Mouse (Mus musculus): ENCODE measurements at regions not wholly inside any gene's neighbourhood (a gene's known extent, or its start where the extent isn't known, plus 50 kb on each side); places are given as distances from the start of the nearest gene placed in this dataset.

DNA sequence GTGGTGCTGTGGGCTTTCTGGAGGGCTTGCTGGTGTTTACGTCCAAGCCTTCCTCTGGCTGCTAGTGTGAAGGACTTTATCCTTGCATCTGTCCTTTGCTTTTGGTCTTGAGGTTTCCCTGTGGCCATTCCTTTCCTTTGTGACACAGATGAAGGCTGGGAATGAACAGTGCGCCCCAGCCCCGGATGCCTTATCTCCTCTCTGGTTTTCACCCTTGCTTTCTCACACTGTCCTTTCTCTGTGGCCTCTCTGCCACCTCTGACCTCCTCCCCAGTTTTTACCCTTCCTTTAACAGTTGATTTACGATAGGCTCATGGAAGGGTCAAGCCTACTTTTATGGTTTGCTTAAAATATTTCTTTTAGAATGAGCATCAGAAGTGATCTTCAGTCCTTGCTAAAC, 53.2 kb downstream of the Gas1 start:
- no peak overlapping the region for H3K4me3 ChIP-seq (ENCODE audit: low read depth, low read length)
- no peak overlapping the region for H3K4me2 ChIP-seq
- DNase-seq (ENCODE audit: low spot score, missing footprints) = no peak
- no peak overlapping the region for H3K27ac ChIP-seq (ENCODE audit: low read depth, low read length)
- no peaks in the 10 kb centered on the region; the same call in 1 of the 2 replicates for H3K27me3 ChIP-seq (ENCODE audit: control insufficient read depth, insufficient read depth, low read length)
- H3K4me1 ChIP-seq (ENCODE audit: control insufficient read depth, insufficient read depth, low read length) = peaks cover 16% of the 10 kb centered on the region
- 55% methylated on average over 4 of the region's 4 CpGs for WGBS
- H3K9ac ChIP-seq (ENCODE audit: low read length) = no peak overlapping the region
- H3K36me3 ChIP-seq (ENCODE audit: control insufficient read depth, insufficient read depth, low read length) = no peaks in the 10 kb centered on the region
- no peaks in the 10 kb centered on the region for H3K9me3 ChIP-seq (ENCODE audit: control insufficient read depth, low read length)
- no peak for ATAC-seq (ENCODE audit: low FRiP score)

DNA sequence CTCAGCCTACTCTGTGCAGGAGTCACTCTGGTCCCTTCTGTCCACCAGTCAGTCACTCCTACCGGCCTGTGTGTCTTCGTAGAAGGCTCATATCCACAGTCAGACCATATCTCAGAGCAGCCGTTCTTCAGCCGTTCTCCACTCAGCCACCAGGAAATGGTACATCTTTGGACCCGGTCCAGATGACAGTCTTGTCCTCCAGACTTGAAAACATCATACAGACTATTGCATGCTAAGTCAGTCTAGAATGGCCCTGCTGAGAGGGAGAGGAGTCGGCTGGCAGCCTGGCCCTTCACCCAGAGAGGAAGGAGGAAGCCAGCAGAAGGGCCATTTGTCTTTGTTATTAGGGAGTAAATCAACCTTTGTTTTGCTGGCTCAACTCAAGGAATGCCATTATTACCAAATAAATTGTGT, 54.0 kb downstream of the Gas1 start:
- no peak for DNase-seq (ENCODE audit: low spot score, missing footprints)
- no peak overlapping the region for H3K27ac ChIP-seq (ENCODE audit: low read depth, low read length)
- no peak overlapping the region for H3K4me2 ChIP-seq
- H3K4me1 ChIP-seq (ENCODE audit: control insufficient read depth, insufficient read depth, low read length) = peaks cover 16% of the 10 kb centered on the region
- WGBS = 81% methylated on average over 6 of the region's 6 CpGs
- no peak overlapping the region for H3K9ac ChIP-seq (ENCODE audit: low read length)
- ATAC-seq (ENCODE audit: low FRiP score) = no peak
- no peak overlapping the region for H3K4me3 ChIP-seq (ENCODE audit: low read depth, low read length)
- no peaks in the 10 kb centered on the region for H3K9me3 ChIP-seq (ENCODE audit: control insufficient read depth, low read length)
- no peaks in the 10 kb centered on the region; the same call in 1 of the 2 replicates for H3K27me3 ChIP-seq (ENCODE audit: control insufficient read depth, insufficient read depth, low read length)
- H3K36me3 ChIP-seq (ENCODE audit: control insufficient read depth, insufficient read depth, low read length) = no peaks in the 10 kb centered on the region

DNA sequence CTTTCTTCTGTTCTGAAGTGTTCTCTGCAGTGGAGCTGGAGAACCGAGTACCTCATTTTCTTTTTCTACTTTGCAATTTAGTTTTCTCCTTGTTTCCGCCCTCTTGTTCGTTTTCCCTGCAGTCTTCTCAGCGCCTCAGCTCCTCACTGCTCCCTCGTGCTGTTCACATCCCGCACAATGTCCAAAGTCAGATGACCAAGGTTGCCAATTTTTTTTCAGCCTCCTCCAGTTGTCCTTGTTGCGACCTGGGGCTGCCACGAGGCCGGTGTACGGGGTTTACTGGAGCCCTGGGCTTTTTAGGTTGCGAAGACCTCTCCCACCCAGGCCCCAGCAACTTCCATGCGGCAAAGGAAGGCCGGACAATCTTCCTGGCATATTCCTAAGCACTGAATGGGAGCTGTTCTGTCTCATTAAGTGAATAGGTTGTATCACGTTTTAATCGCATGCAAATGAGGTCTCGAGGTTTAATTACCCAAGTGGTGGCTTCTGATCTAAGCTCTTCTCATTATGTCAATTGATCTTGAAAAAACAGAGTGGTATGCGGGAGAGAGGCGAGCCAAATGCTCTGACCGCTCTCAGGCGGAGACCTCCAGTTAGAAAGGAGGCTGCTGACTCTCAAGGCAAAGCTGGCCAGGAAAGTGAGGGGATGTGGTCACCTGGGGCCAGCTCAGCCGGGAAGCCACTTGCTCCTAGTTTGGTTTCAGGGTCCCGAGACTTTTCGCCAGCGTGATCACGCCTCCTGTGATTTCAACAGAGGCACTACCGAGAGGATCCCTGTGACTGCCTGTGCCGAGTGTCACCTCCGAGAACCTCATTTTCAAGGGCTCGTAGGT, 54.6 kb downstream of the Gas1 start:
- Histone ChIP-seq H3K4me3 (ENCODE audit: low read depth, low read length) (no peak overlapping the region), H3K4me1 (ENCODE audit: control insufficient read depth, insufficient read depth, low read length) (peaks cover 16% of the 10 kb centered on the region), H3K9ac (ENCODE audit: low read length) (no peak overlapping the region), H3K27ac (ENCODE audit: low read depth, low read length) (no peak overlapping the region), H3K4me2 (no peak overlapping the region), H3K9me3 (ENCODE audit: control insufficient read depth, low read length) (no peaks in the 10 kb centered on the region), H3K27me3 (ENCODE audit: control insufficient read depth, insufficient read depth, low read length) (no peaks in the 10 kb centered on the region; the same call in 1 of the 2 replicates), H3K36me3 (ENCODE audit: control insufficient read depth, insufficient read depth, low read length) (no peaks in the 10 kb centered on the region)
- DNase-seq (ENCODE audit: low spot score, missing footprints) = no peak
- WGBS = 68% methylated on average over 29 of the region's 29 CpGs
- no peak for ATAC-seq (ENCODE audit: low FRiP score)

DNA sequence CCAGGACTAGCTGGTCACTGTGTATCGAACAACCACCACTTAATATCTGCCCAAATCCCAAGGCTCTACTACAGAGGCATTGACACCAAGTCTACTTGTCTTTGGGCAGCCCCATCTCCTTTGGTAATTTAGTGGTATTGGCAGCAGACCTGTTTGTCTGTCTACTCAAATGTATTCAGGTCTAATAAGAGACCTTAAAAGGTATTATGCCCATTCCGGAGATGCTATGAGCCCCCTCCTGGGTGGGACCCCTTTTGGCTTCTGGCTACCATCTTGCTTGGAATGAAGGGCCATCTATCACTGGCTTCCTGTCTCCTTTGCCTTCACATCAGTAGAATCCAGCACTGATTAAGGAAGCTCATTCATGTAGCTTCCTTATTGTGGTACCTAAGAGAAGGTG, 65.7 kb downstream of the Gas1 start:
- Histone ChIP-seq H3K4me1 (ENCODE audit: control insufficient read depth, insufficient read depth, low read length) (peaks cover 13% of the 10 kb centered on the region), H3K4me3 (ENCODE audit: low read depth, low read length) (no peak overlapping the region), H3K9ac (ENCODE audit: low read length) (no peak overlapping the region), H3K27me3 (ENCODE audit: control insufficient read depth, insufficient read depth, low read length) (no peaks in the 10 kb centered on the region), H3K36me3 (ENCODE audit: control insufficient read depth, insufficient read depth, low read length) (no peaks in the 10 kb centered on the region), H3K27ac (ENCODE audit: low read depth, low read length) (no peak overlapping the region), H3K9me3 (ENCODE audit: control insufficient read depth, low read length) (no peaks in the 10 kb centered on the region), H3K4me2 (no peak overlapping the region)
- WGBS = 90% methylated on average over 2 of the region's 2 CpGs
- no peak for ATAC-seq (ENCODE audit: low FRiP score)
- peak; percentile 73 for DNase-seq (ENCODE audit: low spot score, missing footprints)

DNA sequence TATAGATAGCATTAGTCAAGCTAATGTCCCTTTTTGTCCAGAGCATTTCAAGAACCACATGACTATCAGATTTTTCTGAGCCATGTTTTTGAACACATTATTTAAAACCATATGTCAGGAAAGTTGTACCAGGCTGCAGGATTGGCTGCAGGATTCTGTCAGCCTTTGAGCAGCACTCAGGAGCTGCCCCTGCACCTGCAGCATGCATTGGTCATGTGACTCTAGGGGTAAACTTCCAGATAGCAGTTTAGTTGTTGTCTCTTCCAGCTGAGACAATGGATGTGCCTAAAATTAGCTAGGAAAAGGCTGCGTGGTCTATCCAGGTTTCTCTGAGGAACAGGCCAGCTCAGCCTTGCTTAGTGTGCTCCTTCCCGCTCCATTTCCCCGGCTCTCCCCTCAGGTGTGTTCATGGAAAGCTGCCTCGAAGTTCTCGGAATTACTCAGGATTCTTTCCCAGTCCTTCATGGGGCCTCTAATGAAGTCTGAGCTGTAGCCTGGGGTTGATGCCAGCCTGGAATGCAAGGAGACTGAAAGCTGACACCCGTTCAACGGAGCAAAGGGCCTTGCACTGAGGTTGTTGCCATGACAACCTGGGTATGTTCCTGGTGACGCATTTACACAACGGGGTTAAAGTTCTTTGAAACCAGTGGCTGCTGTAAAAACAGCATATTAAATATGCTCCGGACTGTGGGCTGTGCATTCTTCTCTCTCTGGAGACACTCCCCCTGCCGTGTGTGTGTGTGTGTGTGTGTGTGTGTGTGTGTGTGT, 66.9 kb downstream of the Gas1 start:
- no peaks in the 10 kb centered on the region for H3K36me3 ChIP-seq (ENCODE audit: control insufficient read depth, insufficient read depth, low read length)
- H3K9me3 ChIP-seq (ENCODE audit: control insufficient read depth, low read length) = no peaks in the 10 kb centered on the region
- no peak overlapping the region for H3K4me3 ChIP-seq (ENCODE audit: low read depth, low read length)
- H3K9ac ChIP-seq (ENCODE audit: low read length) = peak overlapping the region; percentile 33; the same call in 1 of the 2 replicates
- DNase-seq (ENCODE audit: low spot score, missing footprints) (peak; percentile 96), ATAC-seq (ENCODE audit: low FRiP score) (peak; percentile 95)
- H3K27ac ChIP-seq (ENCODE audit: low read depth, low read length) = peak overlapping the region; percentile 68
- no peaks in the 10 kb centered on the region for H3K27me3 ChIP-seq (ENCODE audit: control insufficient read depth, insufficient read depth, low read length)
- 3% methylated on average over 11 of the region's 11 CpGs for WGBS
- peak overlapping the region; percentile 33; the same call in 1 of the 2 replicates for H3K4me2 ChIP-seq
- peaks cover 13% of the 10 kb centered on the region for H3K4me1 ChIP-seq (ENCODE audit: control insufficient read depth, insufficient read depth, low read length)

DNA sequence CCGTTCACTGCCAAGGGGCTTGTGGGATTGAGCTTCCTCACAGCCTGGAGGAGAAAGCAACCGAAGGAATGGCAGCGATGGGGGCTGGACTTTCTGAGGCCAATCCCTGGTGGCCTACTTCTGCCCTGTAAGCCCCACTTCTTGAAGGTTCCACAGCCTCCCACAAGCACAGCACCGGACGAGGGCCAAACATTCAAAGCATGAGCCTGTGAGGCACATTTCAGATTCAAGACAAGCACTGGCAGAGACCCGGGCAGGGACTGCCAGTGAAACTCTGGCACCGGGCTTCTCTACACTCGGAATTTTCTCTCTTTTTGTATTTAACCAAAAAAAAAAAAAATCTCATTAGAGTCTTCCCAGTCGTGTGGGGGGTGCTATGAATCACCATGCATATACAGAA, 71.9 kb downstream of the Gas1 start:
- H3K4me2 ChIP-seq = no peak overlapping the region
- no peaks in the 10 kb centered on the region for H3K36me3 ChIP-seq (ENCODE audit: control insufficient read depth, insufficient read depth, low read length)
- 88% methylated on average over 9 of the region's 9 CpGs for WGBS
- no peaks in the 10 kb centered on the region; the same call in 1 of the 2 replicates for H3K9me3 ChIP-seq (ENCODE audit: control insufficient read depth, low read length)
- H3K27me3 ChIP-seq (ENCODE audit: control insufficient read depth, insufficient read depth, low read length) = no peaks in the 10 kb centered on the region
- ATAC-seq (ENCODE audit: low FRiP score) (no peak), DNase-seq (ENCODE audit: low spot score, missing footprints) (no peak)
- H3K27ac ChIP-seq (ENCODE audit: low read depth, low read length) = no peak overlapping the region
- H3K4me3 ChIP-seq (ENCODE audit: low read depth, low read length) = no peak overlapping the region
- H3K4me1 ChIP-seq (ENCODE audit: control insufficient read depth, insufficient read depth, low read length) = peaks cover 4% of the 10 kb centered on the region
- H3K9ac ChIP-seq (ENCODE audit: low read length) = no peak overlapping the region

DNA sequence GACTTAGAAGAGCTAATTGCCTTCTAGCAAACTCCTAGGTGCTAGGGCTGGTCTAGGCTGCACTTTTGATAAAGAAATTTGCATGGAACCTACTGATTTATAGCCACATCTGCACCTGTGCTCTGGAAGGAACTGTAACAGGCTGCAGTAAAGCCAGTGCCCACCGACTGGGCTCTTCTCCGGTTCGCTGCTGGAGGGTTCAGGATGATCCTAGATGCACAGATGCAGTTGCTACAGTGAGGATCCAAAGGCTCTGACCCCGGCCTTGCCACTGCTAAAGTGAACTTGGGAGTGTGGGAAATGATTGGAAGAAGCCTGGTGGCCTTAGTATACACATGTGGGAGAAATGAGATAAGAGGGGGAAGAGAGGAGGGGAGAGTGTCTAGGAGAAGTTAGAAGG, 75.5 kb downstream of the Gas1 start:
- no peaks in the 10 kb centered on the region for H3K27me3 ChIP-seq (ENCODE audit: control insufficient read depth, insufficient read depth, low read length)
- ATAC-seq (ENCODE audit: low FRiP score) = no peak
- H3K4me2 ChIP-seq = no peak overlapping the region
- H3K4me1 ChIP-seq (ENCODE audit: control insufficient read depth, insufficient read depth, low read length) = no peaks in the 10 kb centered on the region
- H3K9ac ChIP-seq (ENCODE audit: low read length) = no peak overlapping the region
- no peak for DNase-seq (ENCODE audit: low spot score, missing footprints)
- H3K36me3 ChIP-seq (ENCODE audit: control insufficient read depth, insufficient read depth, low read length) = no peaks in the 10 kb centered on the region
- no peak overlapping the region for H3K27ac ChIP-seq (ENCODE audit: low read depth, low read length)
- 81% methylated on average over 4 of the region's 4 CpGs for WGBS
- H3K4me3 ChIP-seq (ENCODE audit: low read depth, low read length) = no peak overlapping the region
- no peaks in the 10 kb centered on the region; the same call in 1 of the 2 replicates for H3K9me3 ChIP-seq (ENCODE audit: control insufficient read depth, low read length)

DNA sequence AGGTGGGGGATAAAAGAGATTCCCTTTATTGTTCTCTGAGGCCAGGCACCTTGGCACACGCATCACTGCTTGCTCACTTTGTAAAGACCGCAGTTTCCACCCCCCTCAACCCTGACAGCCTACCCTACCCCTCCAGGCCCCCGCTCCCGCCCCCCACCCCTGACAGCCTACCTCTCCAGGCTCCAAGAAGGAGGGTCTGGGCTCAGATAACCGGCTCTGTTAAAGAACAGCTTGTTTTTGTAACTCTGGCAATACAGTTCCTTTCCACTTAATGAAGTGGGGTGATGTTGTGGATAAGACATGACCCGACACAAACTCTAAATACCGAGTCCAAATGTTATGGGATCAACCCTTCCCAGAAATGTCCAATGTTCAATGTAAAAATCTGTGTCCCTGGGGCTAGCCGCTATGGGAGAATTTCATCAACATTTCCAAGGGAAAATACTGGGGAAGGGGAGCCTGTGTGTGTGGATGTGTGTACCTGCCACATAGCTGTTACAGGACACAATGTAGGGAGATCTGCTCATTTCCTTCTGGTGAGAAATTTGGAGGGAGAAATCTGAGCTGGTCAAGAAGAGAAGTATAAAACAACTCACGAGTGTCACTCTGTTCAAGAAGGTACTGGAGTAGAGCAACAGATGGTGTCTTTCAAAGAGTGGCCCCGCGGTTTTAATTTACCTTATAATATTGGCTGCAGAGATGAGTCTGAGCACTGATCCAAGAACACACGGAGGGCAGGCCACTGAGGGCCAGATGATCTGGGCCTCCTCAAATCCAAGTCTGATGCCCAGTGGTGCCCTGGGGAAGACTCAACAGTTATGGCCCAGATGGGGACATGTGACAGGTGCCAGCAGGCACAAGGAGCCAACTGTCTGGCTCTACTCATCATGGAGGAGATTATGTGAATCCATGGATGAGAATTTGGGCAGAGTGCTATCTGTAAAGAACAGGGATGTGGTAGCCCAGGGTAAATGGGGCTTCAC, 76.7 kb downstream of the Gas1 start:
- Histone ChIP-seq H3K9me3 (ENCODE audit: control insufficient read depth, low read length) (no peaks in the 10 kb centered on the region; the same call in 1 of the 2 replicates), H3K4me1 (ENCODE audit: control insufficient read depth, insufficient read depth, low read length) (no peaks in the 10 kb centered on the region), H3K9ac (ENCODE audit: low read length) (no peak overlapping the region), H3K4me2 (no peak overlapping the region), H3K27me3 (ENCODE audit: control insufficient read depth, insufficient read depth, low read length) (no peaks in the 10 kb centered on the region; the same call in 1 of the 2 replicates), H3K27ac (ENCODE audit: low read depth, low read length) (no peak overlapping the region), H3K36me3 (ENCODE audit: control insufficient read depth, insufficient read depth, low read length) (no peaks in the 10 kb centered on the region), H3K4me3 (ENCODE audit: low read depth, low read length) (no peak overlapping the region)
- DNase-seq (ENCODE audit: low spot score, missing footprints) (no peak), ATAC-seq (ENCODE audit: low FRiP score) (no peak)
- 81% methylated on average over 12 of the region's 12 CpGs for WGBS
